Mouse (Mus musculus) bone marrow, adult 2 months (tissue): ENCODE measurements around the gene Rabggtb. TPM values are rescaled to one million over a fixed set of nuclear protein-coding genes. Genes with fewer than 3 reads are reported as not detected.

Experiments
- H3K27ac ChIP-seq: fragments of 200-500 bp; 2 replicates; pipeline ENCODE4 v1.5.1; 2012; ENCODE audit warnings: low read depth, mild to moderate bottlenecking, control low read depth, inconsistent platforms, low read length; ENCODE audit not compliant: control insufficient read depth, poor library complexity, insufficient read depth
- H3K4me1 ChIP-seq: fragments of 200-500 bp; 2 replicates; pipeline ENCODE4 v1.6.1; 2011; ENCODE audit warnings: low read length; ENCODE audit not compliant: control insufficient read depth, insufficient read depth
- H3K4me3 ChIP-seq: fragments of 200-500 bp; replicated peaks from 2 replicates; pipeline ENCODE3; 2011; ENCODE audit warnings: mild to moderate bottlenecking, low read depth, low read length, control low read depth; ENCODE audit not compliant: control insufficient read depth
- CTCF ChIP-seq: fragments of 200-500 bp; IDR thresholded peaks from 2 replicates; pipeline ENCODE4 v1.5.1; 2011; ENCODE audit warnings: low read length, control low read depth; ENCODE audit not compliant: control insufficient read depth, insufficient read depth
- POLR2A ChIP-seq: fragments of 200-500 bp; IDR thresholded peaks from 2 replicates; pipeline ENCODE4 v1.6.1; 2011; ENCODE audit warnings: low read depth, mild to moderate bottlenecking, control low read depth, low read length, borderline replicate concordance; ENCODE audit not compliant: control insufficient read depth
- WGBS: fragments of 180-500 bp; shearing (Covaris S2); methylation state at CpG from one replicate; pipeline ENCODE4 v1.1.7; 2018; 5-methylcytosine and 5-hydroxymethylcytosine counted together
- polyA plus RNA-seq: library from polyadenylated mRNA; stranded (reverse); fragments of >200 nt; gene quantifications from 2 replicates; pipeline ENCODE4 v1.2.4, GENCODE M21; 2011; ENCODE audit warnings: low replicate concordance; ENCODE audit not compliant: missing spikeins, insufficient read depth, insufficient read length

Gene Rabggtb
- polyA plus RNA-seq, 1 experiment = 75.6 TPM

GRCm38 (mm10) chr3:153910489-153910888, 2.3 kb downstream of the Rabggtb start:
- no peak overlapping the region for H3K27ac ChIP-seq
- H3K4me1 ChIP-seq = no peaks in the 10 kb centered on the region; the same call in 1 of the 2 replicates
- H3K4me3 ChIP-seq = peak overlapping the region; percentile 4
- TF ChIP-seq CTCF (no peak), POLR2A (no peak)
- 80% methylated on average over 7 of the region's 7 CpGs for WGBS

DNA sequence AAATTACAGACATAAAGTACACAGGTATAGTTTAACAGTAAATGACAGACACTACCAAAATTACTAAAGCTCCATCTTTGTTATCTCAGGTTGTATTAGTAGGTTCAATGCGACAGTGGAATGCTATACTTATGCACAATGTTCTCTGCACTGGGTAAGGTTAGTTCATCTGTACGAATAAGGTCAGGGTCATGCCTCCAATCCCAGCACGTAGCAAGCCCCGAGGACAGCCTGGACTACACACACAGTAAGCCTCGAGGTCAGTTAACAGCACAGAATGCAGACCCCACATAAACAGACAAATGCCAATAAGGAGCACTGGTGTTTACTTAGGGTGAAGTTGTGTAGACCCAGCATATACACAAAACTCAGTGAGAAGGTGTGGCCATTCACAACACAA, 3.9 kb downstream of the Rabggtb start:
- no peaks in the 10 kb centered on the region; the same call in 1 of the 2 replicates for H3K4me1 ChIP-seq

GRCm38 (mm10) chr3:153906136-153906871, 6.5 kb downstream of the Rabggtb start, which contains the start of gene Msh4:
TSS of gene Msh4 (minus strand) at chr3:153906138.
- Histone ChIP-seq H3K27ac (no peak within 1 kb of the TSS; the same call in 1 of the 2 replicates), H3K4me1 (no peaks in the 10 kb centered on the region; the same call in 1 of the 2 replicates)

More for the DNA sequence above, 3.9 kb downstream of the Rabggtb start:
- Histone ChIP-seq H3K27ac (no peak overlapping the region), H3K4me3 (no peak overlapping the region)
- 81% methylated on average over 5 of the region's 5 CpGs for WGBS
- TF ChIP-seq CTCF (no peak), POLR2A (no peak)

DNA sequence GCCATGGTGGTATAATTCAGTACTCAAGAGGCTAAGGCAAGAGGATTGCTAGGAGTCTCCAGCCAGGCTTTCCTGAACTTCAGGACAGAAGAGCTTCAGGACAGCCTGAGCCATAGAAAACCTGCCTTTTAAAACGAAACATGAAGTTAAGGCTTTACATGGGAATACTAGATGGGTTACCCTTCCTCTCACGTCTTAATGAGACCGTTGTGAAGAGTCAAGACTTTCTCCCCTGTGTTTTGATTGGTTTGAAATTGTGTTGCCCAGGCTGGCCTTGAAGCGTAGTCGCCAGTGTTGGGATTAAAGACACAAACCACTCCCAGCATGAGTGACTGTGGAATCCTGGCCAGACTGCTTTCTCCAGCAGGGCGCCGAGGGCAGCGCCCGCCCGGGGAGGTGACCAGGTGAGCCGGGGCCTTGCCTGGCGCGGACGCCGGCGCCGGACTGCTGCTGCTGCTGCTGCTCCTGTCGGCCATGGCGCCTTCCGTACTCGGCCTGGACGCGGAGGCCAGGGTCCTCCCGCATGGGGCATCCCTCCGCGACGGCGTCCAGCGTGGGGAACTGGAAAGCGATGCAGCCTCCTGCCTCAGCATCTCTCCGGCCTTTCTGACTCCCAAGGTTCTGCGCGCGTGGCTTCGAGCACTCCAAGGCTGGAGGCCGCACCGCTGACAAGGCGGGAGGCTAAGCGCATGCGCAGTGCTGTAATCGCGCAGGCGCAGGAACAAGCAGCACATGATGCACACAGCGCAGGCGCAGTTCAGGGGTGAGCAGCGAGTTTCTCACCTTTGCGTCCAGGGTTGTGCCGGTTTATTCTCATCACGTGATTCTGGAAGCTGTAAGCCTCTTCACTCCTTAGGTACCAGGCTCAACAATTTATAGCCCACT, 7.3 kb downstream of the Rabggtb start:
- WGBS = 94% methylated on average over 49 of the region's 49 CpGs
- no peak overlapping the region for H3K4me3 ChIP-seq
- no peak overlapping the region; the same call in 1 of the 2 replicates for H3K27ac ChIP-seq
- TF ChIP-seq POLR2A (0 out of 2 replicates have a peak, but pooled peaks have one; percentile 15), CTCF (no peak)
- no peaks in the 10 kb centered on the region; the same call in 1 of the 2 replicates for H3K4me1 ChIP-seq

More at GRCm38 (mm10) chr3:153906136-153906871, 6.5 kb downstream of the Rabggtb start, which contains the start of gene Msh4:
- H3K4me3 ChIP-seq = no peak within 1 kb of the TSS
- WGBS = 83% methylated on average over 9 of the region's 9 CpGs
- TF ChIP-seq POLR2A (no peak), CTCF (no peak)

DNA sequence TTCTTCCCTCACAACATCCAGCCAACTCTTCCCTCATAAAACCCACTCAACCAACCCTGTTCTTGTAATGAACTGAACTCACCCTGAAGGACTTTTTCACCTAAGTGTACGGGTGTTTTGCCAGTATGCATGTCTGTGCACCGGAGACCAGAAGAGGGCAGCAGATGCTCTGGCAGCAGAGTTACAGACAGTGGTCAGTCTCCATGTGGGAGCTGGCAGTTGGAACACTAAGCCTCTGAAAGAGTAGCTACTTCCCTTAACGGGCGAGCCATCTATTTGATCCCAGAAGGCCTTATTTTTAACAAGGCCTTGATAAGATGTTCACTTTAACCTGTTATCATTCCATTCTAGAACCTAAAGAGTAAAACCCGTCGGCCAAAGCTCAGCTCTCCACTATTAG, 8.2 kb downstream of the Rabggtb start:
- H3K4me1 ChIP-seq = no peaks in the 10 kb centered on the region; the same call in 1 of the 2 replicates
- TF ChIP-seq CTCF = peak; percentile 60
- no peak for TF ChIP-seq POLR2A
- WGBS = 54% methylated on average over 6 of the region's 6 CpGs
- no peak overlapping the region for H3K4me3 ChIP-seq
- H3K27ac ChIP-seq = no peak overlapping the region

DNA sequence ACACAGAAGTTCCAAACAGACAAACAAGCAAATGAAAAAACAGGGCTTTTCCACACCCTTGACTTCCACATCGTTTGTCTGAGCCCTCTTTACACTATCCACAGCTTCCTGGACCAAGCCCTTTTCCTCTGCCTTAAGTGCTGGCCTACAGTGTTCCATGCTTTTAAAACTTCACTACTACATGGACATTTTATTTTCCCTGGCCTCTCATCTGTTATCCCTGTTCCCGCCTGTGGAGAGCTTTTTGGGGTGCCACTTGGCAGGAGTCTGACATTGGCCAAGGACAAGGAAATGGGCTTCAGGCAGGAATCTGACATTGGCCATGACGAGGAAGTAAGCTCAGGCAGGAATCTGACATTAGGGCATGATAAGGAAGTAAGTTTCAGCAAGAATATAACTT, 10.2 kb downstream of the Rabggtb start:
- no peak for TF ChIP-seq CTCF
- Histone ChIP-seq H3K4me3 (no peak overlapping the region), H3K4me1 (no peaks in the 10 kb centered on the region; the same call in 1 of the 2 replicates), H3K27ac (no peak overlapping the region)
- WGBS = 45% methylated on average over 3 of the region's 3 CpGs

DNA sequence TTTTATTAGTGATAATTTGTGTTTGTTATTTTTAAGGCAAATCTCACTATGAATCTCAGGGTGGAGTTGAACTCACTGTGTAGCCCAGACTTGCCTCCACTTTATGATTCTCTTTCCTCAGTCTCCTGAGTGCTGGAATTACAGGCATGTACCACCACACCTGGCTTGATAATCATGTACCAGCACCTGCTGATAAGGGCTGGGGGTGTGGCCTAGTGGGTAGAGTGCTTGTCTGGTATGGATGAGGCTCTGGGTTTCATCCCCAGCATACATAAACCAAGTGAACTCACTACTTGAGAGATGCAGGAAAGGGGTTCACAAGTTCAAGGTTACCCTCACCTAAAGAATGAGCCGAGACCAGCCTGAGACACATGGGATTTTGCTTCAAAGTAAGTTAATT, 10.9 kb downstream of the Rabggtb start:
- Histone ChIP-seq H3K4me3 (no peak overlapping the region), H3K27ac (no peak overlapping the region), H3K4me1 (no peaks in the 10 kb centered on the region)
- TF ChIP-seq CTCF (no peak), POLR2A (no peak)
- 76% methylated on average over 1 of the region's 1 CpGs for WGBS

GRCm38 (mm10) chr3:153897216-153897615, 15.6 kb downstream of the Rabggtb start:
- 18% methylated on average over 6 of the region's 6 CpGs for WGBS
- Histone ChIP-seq H3K4me3 (no peak overlapping the region), H3K4me1 (no peaks in the 10 kb centered on the region; the same call in 1 of the 2 replicates), H3K27ac (no peak overlapping the region)
- TF ChIP-seq POLR2A = no peak
- no peak for TF ChIP-seq CTCF
